Mouse (Mus musculus): ENCODE data around the gene Adra1b. TPM values are rescaled to one million over a fixed set of nuclear protein-coding genes. Genes with fewer than 3 reads are reported as not detected.

Adra1b gene
- total RNA-seq, 1 experiment from 2014 or later: 1.2 TPM

DNA sequence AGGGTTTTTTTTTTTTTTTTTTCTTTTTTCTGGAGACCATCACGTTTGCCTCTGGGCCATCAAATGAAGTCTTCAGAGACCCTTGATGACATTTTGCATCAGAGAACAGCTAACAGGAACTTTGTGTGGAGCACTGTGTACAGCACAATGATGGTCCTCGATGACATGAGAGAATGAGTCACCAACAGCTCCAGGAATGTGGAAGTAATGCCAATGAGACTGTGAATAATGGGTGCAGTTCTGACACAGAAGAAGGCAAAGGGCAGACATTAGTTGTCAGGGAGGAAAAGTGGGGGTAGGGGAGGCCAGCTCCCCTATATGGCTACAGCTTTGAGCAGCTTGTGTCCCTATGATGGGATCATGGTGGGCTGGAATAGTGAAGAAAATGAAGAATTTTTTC, 5.7 kb downstream of the Adra1b start:
- no peak for DNase-seq

GRCm38 (mm10) chr11:43892546-43892945, 8.5 kb downstream of the Adra1b start:
- peak; percentile 25 for DNase-seq

DNA sequence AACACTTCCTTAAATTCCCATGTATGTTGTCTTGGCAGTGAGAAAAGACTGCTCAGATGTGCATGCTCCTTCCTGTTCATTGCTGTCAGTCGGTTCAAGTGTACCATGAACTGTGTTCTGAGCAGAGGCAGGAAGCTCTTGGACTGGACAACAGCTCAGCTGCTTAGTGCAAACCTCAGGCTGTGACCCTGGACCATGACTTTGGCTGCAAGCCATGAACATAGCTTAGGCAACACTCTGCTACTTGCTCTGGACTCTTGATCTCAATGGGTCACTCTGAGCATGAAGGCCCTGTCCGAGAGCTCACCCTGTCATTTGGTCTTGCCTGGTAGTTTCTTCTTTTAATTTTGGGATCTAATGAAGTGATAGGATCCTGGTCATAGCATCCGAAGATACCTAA, 9.6 kb downstream of the Adra1b start:
- DNase-seq: peak; percentile 51

- no peak for DNase-seq
These were observed 11.6 kb downstream of the Adra1b start for GRCm38 (mm10) chr11:43889208-43889915.

DNA sequence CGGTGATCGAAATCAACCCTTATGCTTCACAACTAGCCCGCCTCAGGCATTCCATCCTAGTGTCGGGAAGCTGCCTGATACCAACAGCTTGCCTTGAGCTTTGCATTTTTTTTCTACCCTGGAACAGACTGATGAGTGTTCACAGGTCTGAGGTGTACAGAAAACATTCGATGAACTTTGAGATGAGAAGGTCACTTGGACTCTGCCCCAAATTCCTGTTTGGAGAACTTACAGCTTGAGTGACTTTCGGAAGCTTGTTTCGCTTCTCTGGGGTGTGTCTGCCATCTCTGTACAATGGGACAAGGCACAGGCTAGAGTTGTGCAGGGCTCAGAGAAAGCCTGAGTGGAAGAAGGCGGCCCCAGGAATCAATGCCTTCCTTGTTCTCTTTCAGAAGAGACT, 12.3 kb downstream of the Adra1b start:
- no peak for DNase-seq

DNA sequence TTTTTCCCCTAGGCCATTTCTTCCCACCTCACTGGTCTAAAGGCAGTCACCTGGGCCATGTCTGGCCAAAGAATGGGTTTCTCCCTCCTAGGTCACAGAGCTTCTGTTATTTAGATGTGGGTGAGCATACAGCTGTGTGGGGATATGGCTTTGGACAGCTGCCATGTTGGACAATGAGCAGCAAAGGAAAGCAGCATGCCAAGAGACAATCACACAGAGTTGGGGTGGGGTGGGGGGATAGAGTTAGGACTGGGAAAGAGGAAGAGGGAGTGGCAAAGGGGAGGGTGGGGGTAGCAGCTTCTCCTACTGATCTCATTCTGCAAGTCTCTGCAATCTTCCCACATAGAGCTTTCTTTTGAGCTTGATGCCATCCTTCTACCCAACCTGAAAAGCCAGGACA, 13.4 kb downstream of the Adra1b start:
- DNase-seq: no peak

GRCm38 (mm10) chr11:43884521-43884920, 16.5 kb downstream of the Adra1b start:
- DNase-seq: no peak

GRCm38 (mm10) chr11:43883641-43884181, 17.3 kb downstream of the Adra1b start:
- no peak for DNase-seq

DNA sequence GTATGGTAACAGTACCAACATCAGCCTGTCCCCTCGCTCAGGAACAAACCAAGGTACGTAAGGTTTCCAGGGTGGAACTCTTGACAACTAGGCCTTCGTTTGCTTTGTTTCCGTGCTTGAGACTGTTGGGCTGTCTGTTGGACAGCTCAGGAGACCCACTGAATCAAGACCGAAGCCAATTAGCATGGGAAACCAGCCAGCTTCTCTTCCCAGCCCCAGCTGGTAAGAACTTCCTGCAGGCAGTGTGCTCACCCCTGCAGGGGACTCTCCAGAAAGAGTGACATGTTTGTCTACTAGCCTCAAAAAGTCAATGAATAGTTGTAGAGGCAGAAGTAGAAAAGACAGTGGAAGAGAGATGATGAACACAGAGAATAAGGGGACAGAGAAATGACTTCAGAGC, 23.8 kb downstream of the Adra1b start:
- no peak for DNase-seq

- no peak for DNase-seq
These were observed 33.2 kb downstream of the Adra1b start for GRCm38 (mm10) chr11:43867721-43868281.

- DNase-seq: no peak
These were observed 35.5 kb downstream of the Adra1b start for GRCm38 (mm10) chr11:43865298-43866165.

DNA sequence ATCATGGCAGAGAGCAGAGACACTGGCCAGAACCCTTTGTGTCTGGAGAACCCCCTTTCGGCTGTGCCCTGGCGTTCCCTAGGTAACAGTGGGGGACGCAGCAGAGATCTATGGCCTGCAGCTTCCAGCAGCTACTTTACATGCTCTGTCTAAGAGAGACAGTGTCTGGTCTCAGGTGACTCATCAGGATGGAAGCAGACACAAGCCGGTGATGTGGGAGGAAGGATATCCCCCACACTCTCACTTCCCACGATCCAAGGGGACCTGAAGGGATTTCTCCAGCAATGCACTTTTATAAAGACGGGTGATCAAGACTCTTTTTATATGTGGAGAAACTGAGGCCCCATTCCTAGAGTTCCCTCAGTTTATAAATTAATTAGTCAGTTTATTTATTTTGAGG, 48.0 kb downstream of the Adra1b start:
- no peak for DNase-seq

GRCm38 (mm10) chr11:43848056-43848455, 53.0 kb downstream of the Adra1b start:
- DNase-seq: no peak

DNA sequence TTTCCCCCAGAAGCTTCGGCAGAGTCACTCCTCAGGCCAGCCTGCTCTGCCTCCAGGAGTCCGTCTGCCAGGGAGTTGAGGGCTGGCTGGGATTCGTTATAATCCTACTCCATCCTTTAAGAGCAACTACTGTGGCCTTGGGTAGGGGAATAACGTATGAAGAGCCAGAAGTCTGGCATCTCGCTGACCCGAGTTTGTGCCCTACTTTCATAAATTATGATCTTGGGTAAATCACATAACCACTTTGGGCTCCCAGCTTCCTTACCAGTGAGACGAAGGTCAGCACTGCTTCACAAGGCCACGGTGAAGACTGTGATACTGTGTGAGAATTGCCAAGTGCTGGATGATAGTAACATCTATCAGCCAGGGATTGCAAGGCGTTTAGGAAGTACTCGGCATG, 59.4 kb downstream of the Adra1b start:
- no peak for DNase-seq

DNA sequence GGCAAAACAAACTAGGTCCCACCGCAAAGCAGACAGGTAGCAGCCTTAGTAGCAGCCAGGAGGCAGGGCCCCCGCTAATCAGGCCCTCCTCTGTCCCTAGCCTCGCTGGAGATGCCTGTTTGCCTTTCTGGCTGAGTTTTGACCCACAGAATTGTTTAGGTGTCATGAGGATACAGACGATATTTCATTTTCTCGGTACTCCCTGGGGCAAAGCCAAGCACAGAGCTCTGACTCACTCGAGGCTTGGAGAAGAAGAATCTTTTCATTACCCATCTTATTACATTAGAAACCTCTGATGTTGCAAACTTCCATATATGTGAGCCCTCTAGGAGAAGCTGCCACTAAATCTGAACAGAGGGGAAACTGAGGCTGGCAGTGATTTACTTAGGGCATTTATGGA, 60.5 kb downstream of the Adra1b start:
- DNase-seq: peak; percentile 19

- DNase-seq: peak; percentile 83
These were observed 64.9 kb downstream of the Adra1b start for GRCm38 (mm10) chr11:43835880-43836740.

DNA sequence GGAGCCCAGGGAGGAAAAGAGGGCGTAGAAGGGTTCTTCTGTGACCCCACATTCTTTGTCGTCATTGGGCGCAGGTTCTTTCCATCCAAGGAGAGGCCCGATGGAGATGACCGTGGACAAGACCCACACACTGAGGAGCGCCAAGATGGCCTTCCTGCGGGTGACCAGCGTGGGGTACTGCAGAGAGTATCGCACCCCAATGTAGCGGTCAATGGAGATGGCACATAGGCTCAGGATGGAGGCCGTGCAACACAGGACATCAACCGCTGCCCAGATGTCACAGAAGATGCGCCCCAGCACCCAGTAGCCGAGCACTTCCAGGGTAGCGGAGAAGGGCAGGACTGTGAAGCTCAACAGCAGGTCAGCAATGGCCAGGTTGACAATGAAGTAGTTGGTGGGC, 65.6 kb downstream of the Adra1b start:
- no peak for DNase-seq

DNA sequence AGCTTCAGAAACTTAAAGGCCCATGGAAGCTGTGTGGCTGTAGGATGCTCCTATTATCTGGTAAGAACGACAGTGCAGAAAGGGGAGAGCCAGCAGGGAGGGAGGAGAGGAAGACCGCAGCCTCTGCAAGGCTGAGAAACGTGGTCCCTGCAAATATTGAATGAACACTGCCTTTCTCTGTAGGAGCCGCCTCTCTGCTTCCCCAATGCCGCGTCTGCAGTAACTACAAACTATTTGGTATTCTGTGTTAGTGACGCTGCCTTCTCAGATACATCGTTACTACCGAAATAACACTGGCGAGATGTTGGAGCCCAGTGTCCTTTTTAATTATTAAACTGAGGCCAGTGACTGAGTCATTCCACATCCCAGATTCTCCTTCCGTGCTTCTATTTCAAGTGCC, 66.5 kb downstream of the Adra1b start:
- DNase-seq: no peak

GRCm38 (mm10) chr11:43831530-43831929, 69.5 kb downstream of the Adra1b start:
- no peak for DNase-seq

- DNase-seq: no peak
These were observed 74.2 kb downstream of the Adra1b start for GRCm38 (mm10) chr11:43826769-43827168.

- DNase-seq: no peak
These were observed 77.7 kb downstream of the Adra1b start for GRCm38 (mm10) chr11:43823349-43823748.

Data from adrenal gland, postnatal 25 days (tissue).